Mouse (Mus musculus): ENCODE measurements around the gene Erc2.

GRCm38 (mm10) chr14:28283319-28284095 is 661.3 kb downstream of the Erc2 start:
- TF ChIP-seq CTCF (IDR thresholded peaks at IDR 0.05; ENCODE audit: low read depth) = peak; percentile 48
- TF ChIP-seq EP300 (IDR thresholded peaks at IDR 0.05; ENCODE audit: low read depth) = no peak
